Mouse (Mus musculus): ENCODE measurements at regions not wholly inside any gene's neighbourhood (a gene's known extent, or its start where the extent isn't known, plus 50 kb on each side); places are given as distances from the start of the nearest gene placed in this dataset.

GRCm38 (mm10) chr7:37336851-37337531, 436.4 kb downstream of the Zfp536 start:
- 6% methylated on average over 28 of the region's 28 CpGs for WGBS
- H3K4me1 ChIP-seq (replicated peaks), result peaks cover 49% of the 10 kb centered on the region
- H3K4me3 ChIP-seq, result peak overlapping the region; percentile 49

GRCm38 (mm10) chr7:37337616-37338015, 435.8 kb downstream of the Zfp536 start:
- Histone ChIP-seq H3K27me3 (ENCODE audit: insufficient read depth, poor library complexity, severe bottlenecking) (peaks cover 44% of the 10 kb centered on the region), H3K4me1 (replicated peaks) (peaks cover 53% of the 10 kb centered on the region), H3K36me3 (no peaks in the 10 kb centered on the region), H3K4me3 (no peak overlapping the region; the same call in 1 of the 2 replicates), H3K27ac (peak overlapping the region; percentile 6; the same call in 1 of the 2 replicates), H3K9me3 (no peaks in the 10 kb centered on the region)
- DNase-seq (ENCODE audit: low spot score), result no peak
- WGBS, result 63% methylated on average over 11 of the region's 11 CpGs

More at GRCm38 (mm10) chr7:37336851-37337531, 436.4 kb downstream of the Zfp536 start:
- peak; percentile 42 for DNase-seq (ENCODE audit: low spot score)
- no peaks in the 10 kb centered on the region for H3K9me3 ChIP-seq
- peaks cover 38% of the 10 kb centered on the region for H3K27me3 ChIP-seq (ENCODE audit: insufficient read depth, poor library complexity, severe bottlenecking)
- peak overlapping the region; percentile 46; the same call in 1 of the 2 replicates for H3K27ac ChIP-seq
- H3K36me3 ChIP-seq, result no peaks in the 10 kb centered on the region

GRCm38 (mm10) chr7:37338067-37338501, 435.4 kb downstream of the Zfp536 start:
- H3K4me1 ChIP-seq (replicated peaks), result peaks cover 58% of the 10 kb centered on the region
- H3K27ac ChIP-seq, result peak overlapping the region; percentile 6
- no peaks in the 10 kb centered on the region for H3K36me3 ChIP-seq
- peak; percentile 25 for DNase-seq (ENCODE audit: low spot score)
- H3K9me3 ChIP-seq, result no peaks in the 10 kb centered on the region
- H3K27me3 ChIP-seq (ENCODE audit: insufficient read depth, poor library complexity, severe bottlenecking), result peaks cover 45% of the 10 kb centered on the region
- H3K4me3 ChIP-seq, result no peak overlapping the region
- 33% methylated on average over 11 of the region's 11 CpGs for WGBS

GRCm38 (mm10) chr7:37342613-37343012, 430.8 kb downstream of the Zfp536 start:
- DNase-seq (ENCODE audit: low spot score), result peak; percentile 51
- Histone ChIP-seq H3K36me3 (no peaks in the 10 kb centered on the region), H3K27ac (peak overlapping the region; percentile 23; the same call in 1 of the 2 replicates), H3K9me3 (no peaks in the 10 kb centered on the region), H3K4me3 (peak overlapping the region; percentile 44), H3K27me3 (ENCODE audit: insufficient read depth, poor library complexity, severe bottlenecking) (peaks cover 56% of the 10 kb centered on the region), H3K4me1 (replicated peaks) (peaks cover 41% of the 10 kb centered on the region)
- 26% methylated on average over 11 of the region's 11 CpGs for WGBS

- H3K36me3 ChIP-seq, result no peaks in the 10 kb centered on the region
- H3K27me3 ChIP-seq (ENCODE audit: insufficient read depth, poor library complexity, severe bottlenecking), result peaks cover 55% of the 10 kb centered on the region
- peak overlapping the region; percentile 44 for H3K4me3 ChIP-seq
- peak; percentile 31 for DNase-seq (ENCODE audit: low spot score)
- H3K27ac ChIP-seq, result peak overlapping the region; percentile 74
- no peaks in the 10 kb centered on the region for H3K9me3 ChIP-seq
- WGBS, result 28% methylated on average over 23 of the region's 23 CpGs
- peaks cover 36% of the 10 kb centered on the region for H3K4me1 ChIP-seq (replicated peaks)
These were observed 430.3 kb downstream of the Zfp536 start for GRCm38 (mm10) chr7:37343021-37343593.

GRCm38 (mm10) chr7:37343691-37344233, 429.7 kb downstream of the Zfp536 start:
- Histone ChIP-seq H3K9me3 (no peaks in the 10 kb centered on the region), H3K27me3 (ENCODE audit: insufficient read depth, poor library complexity, severe bottlenecking) (peaks cover 61% of the 10 kb centered on the region), H3K36me3 (no peaks in the 10 kb centered on the region), H3K4me3 (peak overlapping the region; percentile 44), H3K4me1 (replicated peaks) (peaks cover 29% of the 10 kb centered on the region), H3K27ac (peak overlapping the region; percentile 74)
- DNase-seq (ENCODE audit: low spot score), result peak; percentile 17
- WGBS, result 23% methylated on average over 18 of the region's 18 CpGs

GRCm38 (mm10) chr7:37346041-37346440, 427.4 kb downstream of the Zfp536 start:
- 5% methylated on average over 10 of the region's 10 CpGs for WGBS
- H3K36me3 ChIP-seq, result no peaks in the 10 kb centered on the region
- H3K27ac ChIP-seq, result no peak overlapping the region
- H3K4me3 ChIP-seq, result no peak overlapping the region
- peaks cover 52% of the 10 kb centered on the region for H3K27me3 ChIP-seq (ENCODE audit: insufficient read depth, poor library complexity, severe bottlenecking)
- H3K9me3 ChIP-seq, result no peaks in the 10 kb centered on the region
- H3K4me1 ChIP-seq (replicated peaks), result peaks cover 27% of the 10 kb centered on the region
- peak; percentile 78 for DNase-seq (ENCODE audit: low spot score)

GRCm38 (mm10) chr7:37357647-37358395, 415.6 kb downstream of the Zfp536 start:
- H3K9me3 ChIP-seq, result peaks cover 3% of the 10 kb centered on the region; the same call in 1 of the 2 replicates
- peak; percentile 93 for DNase-seq (ENCODE audit: low spot score)
- H3K4me1 ChIP-seq (replicated peaks), result peaks cover 27% of the 10 kb centered on the region
- 24% methylated on average over 21 of the region's 21 CpGs for WGBS
- peaks cover 12% of the 10 kb centered on the region for H3K27me3 ChIP-seq (ENCODE audit: insufficient read depth, poor library complexity, severe bottlenecking)
- peak overlapping the region; percentile 23; the same call in 1 of the 2 replicates for H3K4me3 ChIP-seq
- H3K36me3 ChIP-seq, result no peaks in the 10 kb centered on the region
- H3K27ac ChIP-seq, result peak overlapping the region; percentile 78

- 57% methylated on average over 4 of the region's 4 CpGs for WGBS
- Histone ChIP-seq H3K27me3 (ENCODE audit: insufficient read depth, poor library complexity, severe bottlenecking) (peaks cover 12% of the 10 kb centered on the region), H3K4me1 (replicated peaks) (peaks cover 34% of the 10 kb centered on the region), H3K4me3 (no peak overlapping the region), H3K36me3 (no peaks in the 10 kb centered on the region), H3K27ac (peak overlapping the region; percentile 78), H3K9me3 (peaks cover 3% of the 10 kb centered on the region; the same call in 1 of the 2 replicates)
- no peak for DNase-seq (ENCODE audit: low spot score)
These were observed 414.9 kb downstream of the Zfp536 start for GRCm38 (mm10) chr7:37358492-37358891.

- peaks cover 44% of the 10 kb centered on the region for H3K4me1 ChIP-seq (replicated peaks)
- DNase-seq (ENCODE audit: low spot score), result no peak
- H3K27me3 ChIP-seq (ENCODE audit: insufficient read depth, poor library complexity, severe bottlenecking), result peaks cover 12% of the 10 kb centered on the region
- no peaks in the 10 kb centered on the region for H3K9me3 ChIP-seq
- H3K4me3 ChIP-seq, result no peak overlapping the region
- H3K36me3 ChIP-seq, result no peaks in the 10 kb centered on the region
- H3K27ac ChIP-seq, result no peak overlapping the region
- 83% methylated on average over 8 of the region's 8 CpGs for WGBS
These were observed 414.0 kb downstream of the Zfp536 start for GRCm38 (mm10) chr7:37359473-37359872.

GRCm38 (mm10) chr7:37360171-37360570, 413.3 kb downstream of the Zfp536 start:
- 15% methylated on average over 3 of the region's 3 CpGs for WGBS
- no peaks in the 10 kb centered on the region for H3K36me3 ChIP-seq
- no peak overlapping the region for H3K27ac ChIP-seq
- H3K4me3 ChIP-seq, result no peak overlapping the region
- peaks cover 12% of the 10 kb centered on the region for H3K27me3 ChIP-seq (ENCODE audit: insufficient read depth, poor library complexity, severe bottlenecking)
- no peaks in the 10 kb centered on the region for H3K9me3 ChIP-seq
- H3K4me1 ChIP-seq (replicated peaks), result peaks cover 51% of the 10 kb centered on the region
- DNase-seq (ENCODE audit: low spot score), result peak; percentile 48

- H3K9me3 ChIP-seq, result no peaks in the 10 kb centered on the region
- H3K36me3 ChIP-seq, result no peaks in the 10 kb centered on the region
- 4% methylated on average over 16 of the region's 16 CpGs for WGBS
- peak overlapping the region; percentile 36 for H3K4me3 ChIP-seq
- peak overlapping the region; percentile 87 for H3K27ac ChIP-seq
- peak; percentile 62 for DNase-seq (ENCODE audit: low spot score)
- peaks cover 57% of the 10 kb centered on the region for H3K4me1 ChIP-seq (replicated peaks)
- peaks cover 12% of the 10 kb centered on the region for H3K27me3 ChIP-seq (ENCODE audit: insufficient read depth, poor library complexity, severe bottlenecking)
These were observed 411.5 kb downstream of the Zfp536 start for GRCm38 (mm10) chr7:37361802-37362441.
